8 mouse cellular contexts compared by ENCODE assay signal in genomic region chr6:136827881-136828561, GRCm38 (mm10). TPM values are rescaled to one million over a fixed set of nuclear protein-coding genes. Genes with fewer than 3 reads are reported as not detected.
DNase-seq lines count a peak whose midpoint lies in the region; ATAC-seq lines count a peak whose summit lies in the region.

Wbp11 (minus strand) TSS chr6:136828233.

- peak within 1 kb of the TSS; percentile 73 for H3K4me3 ChIP-seq in hindbrain, embryonic 16.5 days (ENCODE audit: low read length)
- peak within 1 kb of the TSS; percentile 80 for H3K4me3 ChIP-seq in macrophage (ENCODE audit: inconsistent target)

- ATAC-seq in hindbrain, embryonic 16.5 days, result peak; percentile 100

- under 1% methylated on average over 45 of the region's 45 CpGs for WGBS in hindbrain, embryonic 16.5 days
- 1% methylated on average over 44 of the region's 45 CpGs for WGBS in macrophage (ENCODE audit: missing documents)

- H3K9ac ChIP-seq in hindbrain, embryonic 16.5 days (ENCODE audit: low read depth, low read length), result peak within 1 kb of the TSS; percentile 78

- peaks cover 42% of the 10 kb centered on the region for H3K79me2 ChIP-seq in macrophage (ENCODE audit: inconsistent target)

- no peaks in the 10 kb centered on the region for H3K9me3 ChIP-seq in hindbrain, embryonic 16.5 days (ENCODE audit: control insufficient read depth, low read length)

- peak within 1 kb of the TSS; percentile 73 for H3K27ac ChIP-seq in hindbrain, embryonic 16.5 days (ENCODE audit: low read depth, low read length)
- H3K27ac ChIP-seq in macrophage, result peak within 1 kb of the TSS; percentile 73

- peak; percentile 96 for DNase-seq in WW6 (ENCODE audit: low read depth, low spot score)
- DNase-seq in cerebellum, postnatal 4 days (ENCODE audit: low spot score in 2 of 2), result peak; percentile 84 to 91
- DNase-seq in gastrocnemius, adult 18-20 months (ENCODE audit: low spot score), result peak; percentile 97
- DNase-seq in left cerebral cortex, adult 18-20 months (ENCODE audit: low spot score in 2 of 2), result peak; percentile 95 to 97
- DNase-seq in right cerebral cortex, adult 18-20 months, result peak; percentile 97
- peak; percentile 90 for DNase-seq in urinary bladder, postnatal 10 days (ENCODE audit: low spot score)

- H3K4me1 ChIP-seq in hindbrain, embryonic 16.5 days (ENCODE audit: control insufficient read depth, insufficient read depth, low read depth, low read length), result peaks cover 11% of the 10 kb centered on the region

- peak within 1 kb of the TSS; percentile 73 for H3K4me2 ChIP-seq in hindbrain, embryonic 16.5 days (ENCODE audit: low read length)

- no peaks in the 10 kb centered on the region; the same call in 1 of the 2 replicates for H3K27me3 ChIP-seq in hindbrain, embryonic 16.5 days (replicated peaks; ENCODE audit: control insufficient read depth, insufficient read depth, low read length)

- H3K36me3 ChIP-seq in hindbrain, embryonic 16.5 days (ENCODE audit: control insufficient read depth, insufficient read depth, low read length), result peaks cover 8% of the 10 kb centered on the region
- peaks cover 14% of the 10 kb centered on the region; the same call in 1 of the 2 replicates for H3K36me3 ChIP-seq in macrophage (ENCODE audit: inconsistent target)

RNA-seq across cellular contexts. Expression of gene Wbp11, which starts in this region (rescaled TPM):
- 10 to 100 TPM; 52.4 to 52.7 TPM for total RNA-seq in gastrocnemius, adult 18-20 months (2021)
- 65.6 and 78.1 TPM in 2 replicates for polyA plus RNA-seq in hindbrain, embryonic 16.5 days (2015; fragmentation: Nextera tagmentation; extraction: Ambion mirVana)
- 100 to 1,000 TPM; 109 to 111 TPM for total RNA-seq in left cerebral cortex, adult 18-20 months (2021)
- total RNA-seq in macrophage (2018; cell fraction: chromatin; rRNA removed), result 100 to 1,000 TPM in 11 of 26 experiments, 10 to 100 TPM in 15; 62.7 to 129 (median 88.5) TPM
- 10 to 100 TPM; 58.7 to 97.0 (median 70.5) TPM for total RNA-seq in macrophage (2018; cell fraction: cytosol; rRNA removed)
- 100 to 1,000 TPM in 3 of 26 experiments, 10 to 100 TPM in 23; 50.7 to 111 (median 71.2) TPM for total RNA-seq in macrophage (2018; cell fraction: nucleus; rRNA removed)
- polyA plus RNA-seq in macrophage (2018), result 55.5 to 198 TPM (median 71.9 TPM) in 3 replicates

Comparison
In these comparisons a context has a peak if more than half of its experiments do, and no peak if none do; other contexts are left out.
1. Peak in every context shown above with its lines: DNase-seq, ATAC-seq, H3K4me3 ChIP-seq and H3K27ac ChIP-seq.